Mouse (Mus musculus) urinary bladder, postnatal 10 days (tissue): Measurements from ENCODE around the gene Plcl2.

Experiments
- DNase-seq: peaks from one replicate; pipeline ENCODE4 v3.0.0; 2022; ENCODE audit warnings: low spot score

The Plcl2 gene

DNA sequence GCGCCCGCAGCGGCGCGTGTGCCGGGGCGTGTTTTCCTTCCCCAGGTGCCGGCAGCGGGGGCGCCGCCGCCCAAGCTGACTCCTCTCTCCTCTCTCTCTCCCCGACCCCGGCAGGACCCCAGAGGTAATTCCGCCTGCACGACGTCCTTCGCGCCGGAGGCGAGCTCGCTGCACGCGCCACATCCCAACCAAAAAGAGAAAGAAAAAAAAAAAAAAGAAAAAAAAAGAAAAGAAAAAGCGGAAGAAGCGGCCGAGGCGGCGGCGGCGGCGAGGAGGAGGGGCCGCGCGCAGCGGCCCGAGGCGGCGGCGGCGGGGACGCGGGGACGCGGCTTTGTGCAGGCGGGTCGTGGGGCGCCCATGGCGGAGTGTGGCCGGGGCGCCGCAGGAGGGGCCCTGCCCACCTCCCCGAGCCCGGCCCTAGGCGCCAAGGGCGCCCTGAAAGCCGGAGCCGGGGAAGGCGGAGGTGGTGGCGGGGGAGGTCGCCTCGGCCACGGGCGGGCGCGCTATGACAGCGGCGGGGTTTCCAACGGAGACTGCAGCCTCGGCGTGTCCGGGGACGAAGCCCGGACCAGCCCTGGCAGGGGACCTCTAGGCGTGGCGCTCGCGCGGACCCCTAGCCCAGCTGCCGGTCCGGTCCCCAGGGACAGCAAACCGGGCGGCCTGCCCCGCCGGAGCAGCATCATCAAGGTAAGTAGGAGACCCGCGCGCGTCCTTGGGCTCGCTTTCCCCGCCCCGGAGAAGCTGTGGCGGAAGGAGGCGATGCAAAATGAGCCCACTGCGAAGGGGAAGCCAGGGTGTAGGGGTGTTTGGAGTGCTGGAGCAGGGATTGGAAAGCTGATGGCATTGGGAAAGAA, at the start of gene Plcl2:
Gene Plcl2 (plus strand): TSS at position 153 of the 854 bp plus-strand sequence.
- no peak for DNase-seq

DNA sequence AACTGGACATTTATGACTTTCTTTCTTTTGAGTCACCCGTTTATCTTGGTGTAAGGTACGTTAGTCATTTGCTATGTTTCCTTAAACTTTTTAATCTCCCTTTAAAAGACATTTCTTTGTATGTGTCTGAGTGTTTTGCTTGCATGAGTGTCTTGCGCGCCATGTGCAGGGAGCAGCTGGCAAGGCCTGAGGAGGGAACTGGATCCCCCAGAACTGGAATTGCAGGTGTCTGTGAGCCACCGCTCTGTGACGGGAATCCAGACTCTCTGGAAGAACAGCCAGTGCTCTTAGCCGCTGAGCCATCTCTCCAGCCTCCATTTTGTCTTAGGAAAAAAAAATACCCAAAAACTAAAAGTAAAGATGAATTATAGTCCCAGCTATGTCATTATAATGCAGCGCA, 48.9 kb upstream of the Plcl2 start:
- DNase-seq, result no peak

GRCm38 (mm10) chr17:50467438-50467837, 41.8 kb upstream of the Plcl2 start:
- no peak for DNase-seq

DNA sequence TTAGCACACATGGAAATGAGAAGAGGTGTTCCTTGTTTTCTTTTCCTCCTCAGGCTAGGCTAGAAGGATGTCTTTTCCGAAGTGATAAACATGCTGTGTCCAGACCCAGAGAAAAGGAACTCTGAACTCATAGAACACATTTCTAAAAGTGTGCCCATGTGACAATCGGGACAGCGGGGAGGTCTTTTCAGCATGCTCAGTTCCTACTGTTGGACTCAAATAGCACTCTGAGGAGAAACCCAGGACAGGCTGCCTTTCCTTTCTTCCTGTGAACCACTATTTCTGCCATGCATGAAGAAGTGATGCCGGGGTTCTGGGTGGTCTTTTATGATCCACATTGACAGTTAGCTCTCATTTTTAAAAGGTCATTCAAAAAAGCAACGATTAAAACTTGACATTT, 40.1 kb upstream of the Plcl2 start:
- no peak for DNase-seq

- DNase-seq, result no peak
Measured at GRCm38 (mm10) chr17:50469543-50470431, 39.4 kb upstream of the Plcl2 start.

GRCm38 (mm10) chr17:50470432-50471078, 38.6 kb upstream of the Plcl2 start:
- DNase-seq, result no peak

- DNase-seq, result no peak
Measured at GRCm38 (mm10) chr17:50471230-50471629, 38.0 kb upstream of the Plcl2 start.

GRCm38 (mm10) chr17:50477277-50477676, 31.9 kb upstream of the Plcl2 start:
- DNase-seq, result no peak

- DNase-seq, result no peak
Measured at GRCm38 (mm10) chr17:50480867-50481266, 28.3 kb upstream of the Plcl2 start.

- no peak for DNase-seq
Measured at GRCm38 (mm10) chr17:50483700-50484099, 25.5 kb upstream of the Plcl2 start.

- DNase-seq, result no peak
Measured at GRCm38 (mm10) chr17:50484981-50485380, 24.2 kb upstream of the Plcl2 start.

GRCm38 (mm10) chr17:50487058-50487618, 22.1 kb upstream of the Plcl2 start:
- no peak for DNase-seq

- DNase-seq, result no peak
Measured at GRCm38 (mm10) chr17:50487670-50488069, 21.5 kb upstream of the Plcl2 start.

DNA sequence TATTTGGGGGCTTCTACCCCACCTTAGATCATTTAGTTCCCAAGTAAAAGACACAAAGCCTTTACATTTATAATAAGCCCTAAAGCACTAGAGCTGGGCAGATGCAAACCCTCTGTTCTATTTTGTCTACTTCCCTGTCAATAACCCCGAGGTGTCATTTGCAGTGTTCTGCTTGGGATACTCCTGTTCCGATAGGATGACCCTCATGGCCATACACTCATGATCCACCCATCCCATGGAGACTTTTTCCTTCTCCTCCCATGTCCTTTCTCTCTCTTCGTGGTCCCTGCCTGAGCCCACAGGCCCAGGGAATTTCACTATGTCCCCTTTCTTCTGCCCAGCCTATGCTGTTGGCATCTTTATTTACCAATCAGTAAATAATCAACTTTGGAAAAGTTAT, 20.8 kb upstream of the Plcl2 start:
- DNase-seq, result no peak

DNA sequence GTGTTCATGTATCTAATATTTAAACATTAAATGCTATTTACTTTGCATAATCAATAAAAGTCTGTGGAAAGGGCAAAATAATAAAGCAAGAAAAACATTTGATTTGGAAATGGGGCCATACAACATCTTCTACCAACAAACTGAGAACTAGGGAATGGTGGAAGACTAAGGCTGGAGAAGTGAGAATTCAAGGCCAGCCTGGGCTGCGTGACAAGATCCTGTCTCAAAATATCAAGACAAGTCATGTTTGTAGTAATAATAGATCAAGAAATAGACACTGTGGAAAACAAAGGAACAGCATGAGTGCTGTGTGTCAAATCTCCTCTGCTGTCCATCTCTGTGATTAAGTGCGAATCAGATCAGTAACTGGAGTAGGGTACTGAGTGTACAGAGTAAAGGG, 20.3 kb upstream of the Plcl2 start:
- no peak for DNase-seq

- DNase-seq, result no peak
Measured at GRCm38 (mm10) chr17:50490644-50491430, 18.4 kb upstream of the Plcl2 start.

GRCm38 (mm10) chr17:50491496-50491895, 17.7 kb upstream of the Plcl2 start:
- DNase-seq, result no peak

DNA sequence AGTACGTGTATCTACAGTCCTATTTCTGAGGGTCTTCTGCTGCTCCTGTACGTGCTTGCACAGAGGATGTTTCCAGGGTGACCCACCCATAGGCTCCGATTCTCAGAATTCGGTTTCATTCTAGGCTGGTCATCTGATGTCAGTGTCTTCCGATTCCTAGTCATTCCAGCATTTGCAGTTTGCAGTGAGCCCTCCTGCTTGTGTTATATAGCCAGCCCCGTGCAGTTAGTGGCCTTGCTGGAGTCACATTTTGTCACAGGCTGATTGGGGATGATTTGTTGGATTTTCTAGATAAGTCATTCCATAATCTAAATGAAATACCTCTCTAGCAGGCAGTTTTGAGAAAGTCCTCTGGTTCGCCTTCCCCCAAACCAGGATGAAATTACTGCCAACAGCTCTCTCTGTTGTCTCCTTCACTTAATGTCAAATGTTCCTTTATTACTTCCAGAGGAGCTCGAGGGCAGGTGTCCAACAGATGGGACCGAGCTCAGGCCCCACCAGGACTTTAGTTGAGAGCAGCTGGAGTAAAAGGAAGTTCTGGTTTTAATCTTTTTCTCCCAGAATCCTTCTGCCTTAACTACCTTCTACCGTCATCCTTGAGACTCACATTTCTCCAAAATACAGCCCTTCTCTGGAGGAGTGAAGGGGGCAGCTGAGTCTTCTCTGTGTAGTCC, 13.8 kb upstream of the Plcl2 start:
- no peak for DNase-seq

DNA sequence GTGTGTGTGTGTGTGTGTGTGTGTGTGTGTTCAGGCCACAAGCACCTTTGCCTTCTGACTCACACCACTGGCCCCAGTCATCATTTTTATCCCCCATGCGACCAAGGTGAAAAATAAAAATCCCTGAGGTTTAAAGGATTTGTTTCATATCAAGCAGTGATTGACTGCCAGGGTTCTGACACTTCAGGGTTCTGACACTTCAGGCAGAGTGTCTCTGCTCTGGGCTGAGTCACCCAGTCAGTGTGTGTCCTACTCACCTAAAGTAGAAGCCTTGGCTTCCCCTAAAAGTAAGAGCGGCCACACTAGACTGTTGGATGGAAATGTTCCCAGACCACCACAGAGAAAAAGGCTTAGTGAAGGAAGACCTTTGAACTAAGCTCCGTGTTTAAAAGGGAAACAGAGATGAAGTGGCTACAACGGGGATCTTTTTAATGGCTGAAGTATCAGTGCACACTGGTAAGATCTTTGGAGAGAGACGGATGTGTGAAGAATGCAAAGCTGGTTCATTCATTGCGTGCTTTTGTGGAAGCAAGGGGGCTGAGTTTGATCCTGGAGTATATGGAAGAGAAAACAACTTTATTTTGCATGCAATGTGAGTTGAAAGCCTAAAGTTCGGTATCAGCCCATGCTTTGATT, 11.0 kb upstream of the Plcl2 start:
- DNase-seq, result no peak

GRCm38 (mm10) chr17:50499091-50499790, 10.0 kb upstream of the Plcl2 start:
- no peak for DNase-seq
